Mouse (Mus musculus): Measurements from ENCODE around the gene Gm5485. TPM values are rescaled to one million over a fixed set of nuclear protein-coding genes. Genes with fewer than 3 reads are reported as not detected.

Gm5485 gene
- polyA plus RNA-seq, 1 experiment from 2014 or later = 0.39 TPM

GRCm38 (mm10) chr16:48356417-48356816 lies 55.8 kb downstream of the Gm5485 start:
- Histone ChIP-seq H3K9ac (ENCODE audit: low read depth, low read length) (no peak overlapping the region), H3K9me3 (replicated peaks; ENCODE audit: low read length) (no peaks in the 10 kb centered on the region), H3K4me2 (ENCODE audit: low read length) (no peak overlapping the region), H3K27ac (no peak overlapping the region), H3K4me3 (replicated peaks; ENCODE audit: low read depth, low read length) (no peak overlapping the region), H3K4me1 (replicated peaks; ENCODE audit: insufficient read depth, low read length) (no peaks in the 10 kb centered on the region), H3K36me3 (ENCODE audit: insufficient read depth, low read length) (no peaks in the 10 kb centered on the region), H3K27me3 (ENCODE audit: insufficient read depth, low read length) (no peaks in the 10 kb centered on the region)
- 89% methylated on average over 1 of the region's 1 CpGs for WGBS
- ATAC-seq (replicated peaks; ENCODE audit: low FRiP score, low read depth) = no peak
- DNase-seq (ENCODE audit: low spot score) = no peak
- no peak for TF ChIP-seq CTCF (IDR thresholded peaks at IDR 0.05; ENCODE audit: low read depth)

- no peak for DNase-seq (ENCODE audit: low spot score)
- Histone ChIP-seq H3K9me3 (replicated peaks; ENCODE audit: low read length) (no peaks in the 10 kb centered on the region), H3K9ac (ENCODE audit: low read depth, low read length) (no peak overlapping the region)
Observed at GRCm38 (mm10) chr16:48355716-48356115, 56.5 kb downstream of the Gm5485 start.

More at GRCm38 (mm10) chr16:48355716-48356115, 56.5 kb downstream of the Gm5485 start:
- H3K4me1 ChIP-seq (replicated peaks; ENCODE audit: insufficient read depth, low read length) = no peaks in the 10 kb centered on the region
- no peak overlapping the region for H3K4me3 ChIP-seq (replicated peaks; ENCODE audit: low read depth, low read length)
- no peaks in the 10 kb centered on the region for H3K36me3 ChIP-seq (ENCODE audit: insufficient read depth, low read length)
- no peaks in the 10 kb centered on the region for H3K27me3 ChIP-seq (ENCODE audit: insufficient read depth, low read length)
- no peak for TF ChIP-seq CTCF (IDR thresholded peaks at IDR 0.05; ENCODE audit: low read depth)
- no peak for ATAC-seq (replicated peaks; ENCODE audit: low FRiP score, low read depth)
- H3K4me2 ChIP-seq (ENCODE audit: low read length) = no peak overlapping the region
- 87% methylated on average over 5 of the region's 5 CpGs for WGBS
- H3K27ac ChIP-seq = no peak overlapping the region

Other genes starting within 250 kb of the Gm5485 start
- gene Dppa4, start 128.7 kb downstream of the Gm5485 start, polyA plus RNA-seq (2015; fragmentation: Nextera tagmentation; extraction: Ambion mirVana) = 0.14 TPM in 1 of 2 replicates, not detected in the other
- not detected in 2 replicates for gene Dppa2, start 108.5 kb downstream of the Gm5485 start, polyA plus RNA-seq (2015; fragmentation: Nextera tagmentation; extraction: Ambion mirVana)
- gene Morc1, start 18.8 kb upstream of the Gm5485 start, polyA plus RNA-seq (2015; fragmentation: Nextera tagmentation; extraction: Ambion mirVana) = 0.05 and 0.08 TPM in 2 replicates

Measured in kidney, postnatal 0 days (tissue).